Mouse (Mus musculus): ENCODE results near the gene Krt23. TPM values are rescaled to one million over a fixed set of nuclear protein-coding genes. Genes with fewer than 3 reads are reported as not detected.

The Krt23 gene
- total RNA-seq, 2 experiments from 2014 or later, result not detected

DNA sequence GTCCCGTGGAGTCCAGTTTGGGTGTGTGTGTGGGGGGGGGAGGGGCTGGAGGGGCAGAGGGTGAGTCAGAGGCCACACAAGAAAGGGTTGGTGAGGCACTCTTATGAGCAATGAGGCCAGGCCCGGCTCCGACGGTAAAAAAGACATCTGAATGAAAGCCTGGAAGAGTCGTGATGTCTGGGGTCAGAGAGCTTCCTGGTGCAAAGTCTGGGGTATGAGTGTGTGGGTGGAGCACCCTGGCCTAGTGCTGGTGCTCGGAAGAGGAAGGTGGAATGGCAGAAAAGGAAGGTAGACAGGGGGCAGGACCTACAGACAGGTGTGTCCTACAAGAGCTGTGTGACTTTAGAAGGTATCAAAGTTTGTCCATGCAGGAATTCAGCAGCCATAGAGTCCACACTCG lies 34.0 kb downstream of the Krt23 start:
- intact Hi-C loops (cut with DNase I), result no loop called here
- no peak for DNase-seq (ENCODE audit: low spot score)

DNA sequence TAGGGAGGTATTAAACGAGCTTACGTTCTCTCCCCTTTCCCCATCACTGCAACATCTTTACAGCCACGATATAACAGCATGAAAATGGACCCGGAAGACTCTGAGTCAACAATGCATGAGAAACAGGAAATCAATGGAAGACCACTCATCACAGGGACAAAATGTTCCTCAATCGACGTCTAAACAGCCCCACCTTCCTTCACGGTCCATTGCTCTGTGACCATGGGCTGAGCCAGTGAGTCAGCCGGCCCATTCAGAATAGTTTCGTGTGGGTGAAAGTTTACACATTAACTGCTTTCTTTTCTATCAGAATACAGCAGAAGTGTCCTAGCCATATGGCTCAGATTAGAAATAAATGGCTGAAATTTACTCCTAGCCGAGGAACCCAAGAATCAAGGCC lies 38.2 kb downstream of the Krt23 start:
- intact Hi-C loops (cut with DNase I), result no loop called here
- no peak for DNase-seq (ENCODE audit: low spot score)

DNA sequence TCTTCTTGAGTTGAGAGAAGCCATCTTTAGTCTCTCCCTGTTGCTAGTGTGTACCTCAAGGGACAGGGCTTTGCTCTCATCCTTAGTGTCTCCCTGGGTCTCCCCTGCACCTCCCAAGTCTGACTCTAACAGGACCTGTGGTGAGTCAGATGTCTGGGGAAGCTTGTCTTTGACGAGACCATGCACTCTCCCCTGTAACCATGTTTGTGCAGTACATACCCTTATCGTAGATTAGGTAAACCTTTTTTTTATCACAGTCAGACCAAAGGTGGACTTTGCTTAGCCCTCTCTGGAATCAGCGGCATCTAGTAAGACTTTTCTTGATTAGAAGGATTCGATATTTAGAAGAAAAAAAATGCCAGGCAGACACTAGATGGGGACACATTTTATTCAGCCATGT lies 38.9 kb downstream of the Krt23 start:
- DNase-seq (ENCODE audit: low spot score), result no peak
- intact Hi-C loops (cut with DNase I), result no loop called here

DNA sequence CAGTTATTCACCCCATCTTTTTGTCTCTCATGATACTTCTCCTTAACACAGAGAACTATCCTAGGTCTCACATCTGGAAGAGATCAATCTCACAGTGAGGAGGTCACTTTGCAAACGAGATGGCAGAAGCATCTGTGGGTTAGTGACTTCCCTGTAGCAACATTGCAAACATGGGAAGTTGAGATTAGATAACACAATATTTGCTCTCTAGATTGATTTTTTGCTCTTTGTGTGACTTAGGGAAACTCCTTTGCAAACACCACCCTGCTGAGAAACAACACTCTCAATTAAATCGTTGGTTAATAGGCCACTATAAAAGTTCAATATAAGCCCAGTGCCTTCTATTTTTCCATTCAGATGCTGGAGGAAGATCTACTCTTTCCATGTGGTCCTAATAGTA lies 44.2 kb downstream of the Krt23 start:
- no peak for DNase-seq (ENCODE audit: low spot score)
- intact Hi-C loops (cut with DNase I), result no loop called here

DNA sequence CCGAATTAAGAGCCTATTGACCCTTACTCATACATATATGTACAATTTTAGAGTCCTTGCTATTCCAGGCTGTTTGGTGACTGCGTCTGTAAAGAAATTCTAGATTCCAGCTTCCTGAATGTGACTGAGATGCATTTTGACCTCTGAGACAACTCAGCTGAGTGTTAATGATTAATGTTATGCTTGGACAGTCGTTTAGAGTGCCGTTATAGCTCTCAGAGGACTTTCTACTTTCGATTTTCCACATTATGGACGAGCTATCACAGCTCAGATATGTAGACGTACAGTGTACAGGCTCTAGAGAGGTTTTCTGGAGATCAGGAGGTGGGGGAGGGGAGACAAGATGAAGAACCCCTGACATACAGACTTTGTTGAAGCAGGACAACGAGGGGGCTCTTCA lies 51.7 kb downstream of the Krt23 start:
- no peak for DNase-seq (ENCODE audit: low spot score)
- intact Hi-C loops (cut with DNase I), result no loop called here

DNA sequence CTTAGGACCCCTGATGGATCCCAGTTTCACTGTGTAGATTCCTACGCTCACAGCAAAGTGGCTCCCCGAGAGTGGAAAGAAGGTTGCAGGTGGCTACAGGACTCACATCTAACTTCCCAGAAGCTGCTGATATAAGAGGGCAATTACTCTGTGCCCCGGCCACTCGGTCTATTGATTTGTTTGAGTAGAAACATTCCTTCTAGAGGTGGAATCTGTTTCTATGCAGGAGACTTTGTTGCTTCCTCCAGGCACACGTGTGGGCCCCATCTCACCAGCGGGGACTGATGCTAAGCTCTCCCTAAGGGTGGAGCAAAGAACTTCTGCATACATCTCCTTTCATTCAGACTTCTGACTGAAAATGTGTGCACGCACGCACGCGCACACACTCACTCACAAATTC lies 53.5 kb downstream of the Krt23 start:
- intact Hi-C loops (cut with DNase I), result no loop called here

DNA sequence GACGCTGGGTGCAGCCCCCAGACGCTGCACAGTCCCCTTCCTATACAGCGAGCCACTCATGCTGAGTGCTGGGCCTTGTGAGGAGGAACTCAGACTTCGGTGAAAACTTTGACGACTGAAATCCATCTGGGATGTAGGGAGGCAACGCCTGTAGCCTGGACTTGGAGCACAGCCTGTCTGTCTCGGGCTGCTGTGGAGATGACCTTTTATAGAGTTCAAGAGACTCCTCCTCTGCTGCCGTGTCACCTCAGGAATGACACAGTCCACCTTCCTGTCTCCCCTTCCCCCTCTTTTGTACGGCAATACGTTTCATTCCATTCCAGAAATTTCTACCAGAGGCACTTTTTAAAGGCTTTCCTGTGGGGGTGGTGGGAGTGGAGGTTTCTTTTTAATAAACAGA lies 55.0 kb downstream of the Krt23 start, which contains the start of gene Krt20:
TSS of gene Krt20 (minus strand) at position 179 of the 400 bp plus-strand sequence.
- DNase-seq (ENCODE audit: low spot score), result no peak

More for the DNA sequence above, 53.5 kb downstream of the Krt23 start:
- DNase-seq (ENCODE audit: low spot score), result no peak

DNA sequence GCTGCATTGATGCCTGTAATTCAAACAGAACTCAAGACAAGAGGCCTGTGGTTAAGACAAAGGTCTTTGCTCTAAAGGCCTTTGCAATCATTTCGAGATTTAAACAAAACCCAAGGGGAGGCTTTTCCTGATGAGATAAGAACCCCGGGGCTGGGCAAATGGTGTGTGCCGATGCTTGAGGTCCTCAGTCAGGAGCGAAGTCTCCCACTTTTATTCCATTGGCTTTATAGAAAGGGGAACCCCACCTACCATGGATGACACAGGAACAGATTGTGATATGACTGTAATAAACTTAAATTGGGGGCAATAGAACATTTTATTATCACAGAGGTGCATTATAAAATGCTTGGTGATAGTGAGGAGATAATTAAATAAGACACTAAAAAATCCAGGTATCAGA lies 56.3 kb downstream of the Krt23 start:
- intact Hi-C loops (cut with DNase I), result no loop called here
- DNase-seq (ENCODE audit: low spot score), result no peak

More for the DNA sequence above, 55.0 kb downstream of the Krt23 start, which contains the start of gene Krt20:
- intact Hi-C loops (cut with DNase I), result no loop called here

DNA sequence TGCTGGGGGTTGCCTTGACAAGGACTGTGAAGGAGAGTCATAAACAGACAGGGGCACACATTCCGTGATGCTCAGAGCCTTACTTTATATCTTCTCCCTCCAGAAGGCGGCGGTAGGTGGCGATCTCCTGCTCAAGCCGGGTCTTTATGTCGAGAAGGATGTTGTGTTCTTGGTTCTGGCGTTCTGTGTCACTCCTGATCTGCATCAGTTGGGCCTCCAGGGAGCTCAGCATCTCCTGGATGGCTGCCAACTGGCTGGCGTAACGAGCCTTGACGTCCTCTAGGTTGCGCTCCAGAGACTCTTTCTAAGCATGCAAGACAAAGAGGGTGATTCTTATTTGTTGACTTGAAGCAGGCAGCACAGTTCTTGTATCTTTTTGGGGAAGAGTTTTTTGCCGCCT lies 62.3 kb downstream of the Krt23 start:
- intact Hi-C loops (cut with DNase I), result no loop called here
- no peak for DNase-seq (ENCODE audit: low spot score)

Other genes starting within 250 kb of the Krt23 start
- 10 to 100 TPM; 32.6 to 39.1 TPM for gene Krt222, start 249.1 kb downstream of the Krt23 start, total RNA-seq (2021)
- gene Krt24, start 207.9 kb downstream of the Krt23 start, total RNA-seq (2021), result not detected
- not detected for gene Krt25, start 170.2 kb downstream of the Krt23 start, total RNA-seq (2021)
- gene Krt26, start 155.2 kb downstream of the Krt23 start, total RNA-seq (2021), result not detected
- not detected for gene Krt27, start 142.0 kb downstream of the Krt23 start, total RNA-seq (2021)
- not detected for gene Krt28, start 118.2 kb downstream of the Krt23 start, total RNA-seq (2021)
- 1 to 10 TPM; 5.3 to 5.5 TPM for gene Krt10, start 103.8 kb downstream of the Krt23 start, total RNA-seq (2021)
- not detected for gene Krt12, start 70.9 kb downstream of the Krt23 start, total RNA-seq (2021)
- gene Krt20, start 55.0 kb downstream of the Krt23 start, total RNA-seq (2021), result not detected
- gene Krt39, start 28.2 kb upstream of the Krt23 start, total RNA-seq (2021), result not detected
- gene Krt40, start 50.0 kb upstream of the Krt23 start, total RNA-seq (2021), result not detected
- gene Krtap3-3, start 57.7 kb upstream of the Krt23 start, total RNA-seq (2021), result not detected
- not detected for gene Krtap3-2, start 63.7 kb upstream of the Krt23 start, total RNA-seq (2021)
- gene Gm11939, start 66.3 kb upstream of the Krt23 start, total RNA-seq (2021), result not detected
- gene Krtap3-1, start 73.5 kb upstream of the Krt23 start, total RNA-seq (2021), result not detected
- gene Krtap1-5, start 87.9 kb upstream of the Krt23 start, total RNA-seq (2021), result not detected
- gene Krtap1-4, start 90.5 kb upstream of the Krt23 start, total RNA-seq (2021), result not detected
- gene Krtap1-3, start 98.2 kb upstream of the Krt23 start, total RNA-seq (2021), result not detected
- gene Krtap9-3, start 105.0 kb upstream of the Krt23 start, total RNA-seq (2021), result not detected
- gene Gm11938, start 110.2 kb upstream of the Krt23 start, total RNA-seq (2021), result not detected
- gene Gm11937, start 117.1 kb upstream of the Krt23 start, total RNA-seq (2021), result not detected
- not detected for gene Krtap2-4, start 121.7 kb upstream of the Krt23 start, total RNA-seq (2021)
- not detected for gene Gm11562, start 127.3 kb upstream of the Krt23 start, total RNA-seq (2021)
- gene Krtap4-1, start 135.1 kb upstream of the Krt23 start, total RNA-seq (2021), result not detected
- gene Krtap4-2, start 141.9 kb upstream of the Krt23 start, total RNA-seq (2021), result not detected
- gene Krtap4-7, start 151.0 kb upstream of the Krt23 start, total RNA-seq (2021), result not detected
- gene Gm11555, start 157.1 kb upstream of the Krt23 start, total RNA-seq (2021), result not detected
- not detected for gene Gm11563, start 165.8 kb upstream of the Krt23 start, total RNA-seq (2021)
- gene Krtap4-6, start 172.8 kb upstream of the Krt23 start, total RNA-seq (2021), result not detected
- gene Gm14190, start 197.6 kb upstream of the Krt23 start, total RNA-seq (2021), result not detected
- gene Gm14180, start 241.2 kb upstream of the Krt23 start, total RNA-seq (2021), result not detected

Measured in heart, postnatal 25 days (tissue).